In the genomic region with DNA sequence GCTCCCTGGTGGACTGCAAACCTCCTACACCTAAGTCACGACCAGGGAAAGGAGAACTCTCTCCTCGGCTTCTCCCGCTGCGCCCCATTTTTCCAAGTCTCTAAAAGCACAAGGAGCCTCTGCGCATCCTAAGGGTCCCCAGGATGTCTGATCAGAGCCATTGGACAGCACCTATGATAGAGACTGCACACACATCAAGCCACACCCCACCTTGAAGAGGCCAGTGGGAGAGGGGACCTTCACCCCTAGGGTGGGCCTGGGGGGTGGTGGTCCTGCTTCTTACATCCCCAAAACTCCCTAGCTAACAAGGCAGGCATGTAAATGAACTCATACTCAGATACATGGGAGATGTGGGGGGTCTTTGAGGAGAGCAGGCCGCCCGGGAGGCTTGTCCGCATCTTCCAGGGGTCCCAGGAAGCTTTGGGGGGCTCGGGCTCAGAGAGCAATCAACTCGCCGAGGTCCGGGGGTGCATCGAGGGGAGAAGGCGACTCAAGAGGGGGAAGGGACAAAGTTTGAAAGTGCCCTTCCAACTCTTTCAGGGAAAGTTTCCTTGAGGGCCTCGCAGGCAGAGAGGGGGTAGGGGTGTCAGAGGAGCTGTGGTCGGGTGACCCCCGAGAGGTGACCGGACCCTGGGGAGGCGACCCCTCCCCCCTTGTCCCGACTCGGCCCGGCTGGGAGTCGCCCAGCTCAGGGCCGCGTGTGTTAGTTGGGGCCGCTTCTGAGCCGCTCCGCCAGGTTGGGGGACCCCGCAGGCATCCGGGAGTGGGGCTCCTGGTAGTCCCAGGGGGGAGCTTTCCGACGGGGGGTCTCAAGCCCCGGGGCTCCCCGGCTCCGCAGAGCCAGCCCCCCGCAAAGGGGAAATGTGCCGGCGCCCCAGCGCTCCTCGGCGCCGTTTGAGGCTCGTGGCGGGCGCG, we compare ENCODE assay signal across 9 mouse cellular contexts. TPM values are rescaled to one million over a fixed set of nuclear protein-coding genes. Genes with fewer than 3 reads are reported as not detected.
DNase-seq lines count a peak whose midpoint lies in the region; TF ChIP-seq lines count a peak whose summit lies in the region.
"Had no signal": no experiment of that assay in that cellular context is flagged by ENCODE, and none has a peak within 500 bp of the region (broad histone marks: within the 10 kb centered on the region; RNA-seq: fewer than 3 reads in every experiment).

No protein-coding gene starts in this region.

- peaks cover 17% of the 10 kb centered on the region for H3K4me1 ChIP-seq in lung, adult 2 months (ENCODE audit: control insufficient read depth, insufficient read depth, low read length)
- peaks cover 9% of the 10 kb centered on the region for H3K4me1 ChIP-seq in brown adipose tissue, adult 24 weeks (ENCODE audit: control insufficient read depth, insufficient read depth, insufficient read length, low read length)

- 7% methylated on average over 46 of the region's 46 CpGs for WGBS in lung, adult 2 months

- no peak for TF ChIP-seq CTCF in lung, adult 2 months (IDR thresholded peaks at IDR 0.05; ENCODE audit: insufficient read depth, low read length)

- peak overlapping the region; percentile 77 for H3K27ac ChIP-seq in brown adipose tissue, adult 24 weeks (replicated peaks; ENCODE audit: low read depth, low read length)

- H3K4me3 ChIP-seq in lung, adult 2 months (replicated peaks; ENCODE audit: extremely low read depth, low read depth, low read length), result peak overlapping the region; percentile 81
- H3K4me3 ChIP-seq in brown adipose tissue, adult 24 weeks (ENCODE audit: insufficient read depth, low read depth, low read length), result peak overlapping the region; percentile 97

- no peak for DNase-seq in lung, adult 2 months
- no peak for DNase-seq in lung, adult 18-20 months
- peak; percentile 42 to 66 for DNase-seq in heart, adult 18-20 months
- peak; percentile 53 for DNase-seq in kidney, adult 18-20 months
- DNase-seq in lung, postnatal 10 days, result peak; percentile 55
- DNase-seq in testis, postnatal 10 days (ENCODE audit: low spot score), result peak; percentile 73
- DNase-seq in frontal cortex, postnatal 36 days (ENCODE audit: low spot score in 2 of 2), result no peak

- TF ChIP-seq POLR2A in lung, adult 2 months (IDR thresholded peaks at IDR 0.05; ENCODE audit: borderline replicate concordance, extremely low read depth, low read depth, low read length), result no peak

RNA-seq across cellular contexts. Expression of a gene that starts 0.7 kb away (rescaled TPM):
- 92.0 and 112 TPM in 2 replicates for polyA plus RNA-seq in lung, adult 2 months (2012; rRNA removed)
- 128 and 153 TPM in 2 replicates for polyA plus RNA-seq in brown adipose tissue, adult 24 weeks (2012; ENCODE audit: insufficient read depth, insufficient read length, missing spikeins)
- 10 to 100 TPM; 62.5 to 70.0 TPM for total RNA-seq in heart, adult 18-20 months (2021)

RNA-seq across cellular contexts. Expression of a gene that starts 14.1 kb away (rescaled TPM):
- polyA plus RNA-seq in lung, adult 2 months (2012; rRNA removed), result 1.3 and 1.8 TPM in 2 replicates
- not detected in 2 replicates for polyA plus RNA-seq in brown adipose tissue, adult 24 weeks (2012; ENCODE audit: insufficient read depth, insufficient read length, missing spikeins)
- not detected for total RNA-seq in heart, adult 18-20 months (2021)
- total RNA-seq: neutrophil, adult 5-6 weeks had no signal

RNA-seq across cellular contexts. Expression of a gene that starts 35.1 kb away (rescaled TPM):
- 60.7 and 67.3 TPM in 2 replicates for polyA plus RNA-seq in lung, adult 2 months (2012; rRNA removed)
- 5.7 and 8.7 TPM in 2 replicates for polyA plus RNA-seq in brown adipose tissue, adult 24 weeks (2012; ENCODE audit: insufficient read depth, insufficient read length, missing spikeins)
- total RNA-seq in heart, adult 18-20 months (2021), result 1 to 10 TPM; 7.2 to 8.6 TPM

RNA-seq across cellular contexts. Expression of a gene that starts 47.4 kb away (rescaled TPM):
- polyA plus RNA-seq in lung, adult 2 months (2012; rRNA removed), result 81.2 and 105 TPM in 2 replicates
- polyA plus RNA-seq in brown adipose tissue, adult 24 weeks (2012; ENCODE audit: insufficient read depth, insufficient read length, missing spikeins), result 177 and 198 TPM in 2 replicates
- total RNA-seq in heart, adult 18-20 months (2021), result 10 to 100 TPM; 70.4 to 73.8 TPM

Comparison
In these comparisons a context has a peak if more than half of its experiments do, and no peak if none do; other contexts are left out.
1. DNase-seq: peak in heart, adult 18-20 months (2 of 2), kidney, adult 18-20 months (single experiment), lung, postnatal 10 days (single experiment) and testis, postnatal 10 days (single experiment); none in lung, adult 2 months (single experiment), lung, adult 18-20 months (0 of 2) and frontal cortex, postnatal 36 days (0 of 2).